Mouse (Mus musculus): ENCODE results near the gene 4930433I11Rik. TPM values are rescaled to one million over a fixed set of nuclear protein-coding genes. Genes with fewer than 3 reads are reported as not detected.
"Not testable (repeated sequence)": the region's sequence is repeated elsewhere in the genome, so short reads cannot be mapped to it uniquely, and the experiment has no call there.

4930433I11Rik gene
- total RNA-seq (2012; rRNA removed): not detected in 2 replicates

- no peak for TF ChIP-seq ZNF384 (IDR thresholded peaks at IDR 0.05; ENCODE audit: low read depth, low read length)
- TF ChIP-seq CHD2 (IDR thresholded peaks at IDR 0.05; ENCODE audit: low read depth, low read length): no peak
- TF ChIP-seq ZC3H11A (IDR thresholded peaks at IDR 0.05; ENCODE audit: borderline replicate concordance, low read depth, low read length): no peak
- TF ChIP-seq MAFK (IDR thresholded peaks at IDR 0.05; ENCODE audit: insufficient read depth, low read depth, low read length): no peak
- no peak for TF ChIP-seq HCFC1 (IDR thresholded peaks at IDR 0.05; ENCODE audit: borderline replicate concordance, insufficient read depth, low read length)
- Histone ChIP-seq H3K4me3 (ENCODE audit: insufficient read depth in 1 of 2, low read depth in 1 of 2, low read length in 2 of 2, poor library complexity in 1 of 2, severe bottlenecking in 1 of 2) (no peak within 1 kb of the TSS), H3K36me3 (ENCODE audit: control insufficient read depth, insufficient read depth, low read length, poor library complexity, severe bottlenecking) (no peaks in the 10 kb centered on the region), H3K9me3 (ENCODE audit: control insufficient read depth, insufficient read depth, low read depth, low read length) (no peaks in the 10 kb centered on the region), H3K27ac (ENCODE audit: insufficient read depth, low read depth, low read length, poor library complexity, severe bottlenecking) (no peak within 1 kb of the TSS), H3K9ac (ENCODE audit: insufficient read depth, low read depth, low read length, poor library complexity, severe bottlenecking) (no peak within 1 kb of the TSS), H3K4me1 (ENCODE audit: control insufficient read depth in 2 of 2, insufficient read depth in 2 of 2, low read length in 2 of 2, poor library complexity in 1 of 2) (no peaks in the 10 kb centered on the region)
- no peak for DNase-seq (ENCODE audit: low read depth, low spot score)
- in situ Hi-C loops (cut with MboI; ENCODE audit: low sequenced_read_pairs in 2 of 2, unreplicated experiment in 2 of 2): no loop called here
Measured at GRCm38 (mm10) chr7:40987243-40987642, at the start of gene 4930433I11Rik. 4930433I11Rik (plus strand) TSS chr7:40987543.

- Histone ChIP-seq H3K4me1 (ENCODE audit: control insufficient read depth in 2 of 2, insufficient read depth in 2 of 2, low read length in 2 of 2, poor library complexity in 1 of 2) (no peaks in the 10 kb centered on the region), H3K27ac (ENCODE audit: insufficient read depth, low read depth, low read length, poor library complexity, severe bottlenecking) (no peak overlapping the region), H3K9me3 (ENCODE audit: control insufficient read depth, insufficient read depth, low read depth, low read length) (no peaks in the 10 kb centered on the region), H3K9ac (ENCODE audit: insufficient read depth, low read depth, low read length, poor library complexity, severe bottlenecking) (no peak overlapping the region), H3K4me3 (ENCODE audit: insufficient read depth in 1 of 2, low read depth in 1 of 2, low read length in 2 of 2, poor library complexity in 1 of 2, severe bottlenecking in 1 of 2) (no peak overlapping the region), H3K36me3 (ENCODE audit: control insufficient read depth, insufficient read depth, low read length, poor library complexity, severe bottlenecking) (no peaks in the 10 kb centered on the region)
- DNase-seq (ENCODE audit: low read depth, low spot score): no peak
- in situ Hi-C loops (cut with MboI; ENCODE audit: low sequenced_read_pairs in 2 of 2, unreplicated experiment in 2 of 2): no loop called here
- TF ChIP-seq HCFC1 (IDR thresholded peaks at IDR 0.05; ENCODE audit: borderline replicate concordance, insufficient read depth, low read length) (no peak), CHD2 (IDR thresholded peaks at IDR 0.05; ENCODE audit: low read depth, low read length) (no peak), MAFK (IDR thresholded peaks at IDR 0.05; ENCODE audit: insufficient read depth, low read depth, low read length) (no peak), ZC3H11A (IDR thresholded peaks at IDR 0.05; ENCODE audit: borderline replicate concordance, low read depth, low read length) (no peak), ZNF384 (IDR thresholded peaks at IDR 0.05; ENCODE audit: low read depth, low read length) (no peak)
Measured at GRCm38 (mm10) chr7:40939371-40939770, 48.0 kb upstream of the 4930433I11Rik start.

- TF ChIP-seq ZNF384 (IDR thresholded peaks at IDR 0.05; ENCODE audit: low read depth, low read length) (no peak), MAFK (IDR thresholded peaks at IDR 0.05; ENCODE audit: insufficient read depth, low read depth, low read length) (no peak)
- H3K4me3 ChIP-seq (ENCODE audit: insufficient read depth in 1 of 2, low read depth in 1 of 2, low read length in 2 of 2, poor library complexity in 1 of 2, severe bottlenecking in 1 of 2): no peak overlapping the region
- no peaks in the 10 kb centered on the region for H3K9me3 ChIP-seq (ENCODE audit: control insufficient read depth, insufficient read depth, low read depth, low read length)
- no peaks in the 10 kb centered on the region for H3K36me3 ChIP-seq (ENCODE audit: control insufficient read depth, insufficient read depth, low read length, poor library complexity, severe bottlenecking)
- H3K4me1 ChIP-seq (ENCODE audit: control insufficient read depth in 2 of 2, insufficient read depth in 2 of 2, low read length in 2 of 2, poor library complexity in 1 of 2): no peaks in the 10 kb centered on the region
- in situ Hi-C loops (cut with MboI; ENCODE audit: low sequenced_read_pairs in 2 of 2, unreplicated experiment in 2 of 2): no loop called here
- H3K27ac ChIP-seq (ENCODE audit: insufficient read depth, low read depth, low read length, poor library complexity, severe bottlenecking): no peak overlapping the region
- DNase-seq (ENCODE audit: low read depth, low spot score): peak; percentile 6
- H3K9ac ChIP-seq (ENCODE audit: insufficient read depth, low read depth, low read length, poor library complexity, severe bottlenecking): no peak overlapping the region
Measured at GRCm38 (mm10) chr7:40942233-40942935, 45.0 kb upstream of the 4930433I11Rik start.

GRCm38 (mm10) chr7:41032419-41032818 is 45.1 kb downstream of the 4930433I11Rik start, which contains the start of gene Gm4884:
Gm4884 (plus strand) TSS chr7:41032719.
- H3K27ac ChIP-seq (ENCODE audit: insufficient read depth, low read depth, low read length, poor library complexity, severe bottlenecking); H3K4me1 ChIP-seq (ENCODE audit: control insufficient read depth in 2 of 2, insufficient read depth in 2 of 2, low read length in 2 of 2, poor library complexity in 1 of 2); in situ Hi-C loops (cut with MboI; ENCODE audit: low sequenced_read_pairs in 2 of 2, unreplicated experiment in 2 of 2); DNase-seq (ENCODE audit: low read depth, low spot score); H3K4me3 ChIP-seq (ENCODE audit: insufficient read depth in 1 of 2, low read depth in 1 of 2, low read length in 2 of 2, poor library complexity in 1 of 2, severe bottlenecking in 1 of 2); H3K36me3 ChIP-seq (ENCODE audit: control insufficient read depth, insufficient read depth, low read length, poor library complexity, severe bottlenecking); H3K9me3 ChIP-seq (ENCODE audit: control insufficient read depth, insufficient read depth, low read depth, low read length); H3K9ac ChIP-seq (ENCODE audit: insufficient read depth, low read depth, low read length, poor library complexity, severe bottlenecking): not testable (repeated sequence)

- DNase-seq (ENCODE audit: low read depth, low spot score); H3K9ac ChIP-seq (ENCODE audit: insufficient read depth, low read depth, low read length, poor library complexity, severe bottlenecking); H3K4me1 ChIP-seq (ENCODE audit: control insufficient read depth in 2 of 2, insufficient read depth in 2 of 2, low read length in 2 of 2, poor library complexity in 1 of 2); H3K27ac ChIP-seq (ENCODE audit: insufficient read depth, low read depth, low read length, poor library complexity, severe bottlenecking); H3K4me3 ChIP-seq (ENCODE audit: insufficient read depth in 1 of 2, low read depth in 1 of 2, low read length in 2 of 2, poor library complexity in 1 of 2, severe bottlenecking in 1 of 2); in situ Hi-C loops (cut with MboI; ENCODE audit: low sequenced_read_pairs in 2 of 2, unreplicated experiment in 2 of 2); H3K36me3 ChIP-seq (ENCODE audit: control insufficient read depth, insufficient read depth, low read length, poor library complexity, severe bottlenecking); H3K9me3 ChIP-seq (ENCODE audit: control insufficient read depth, insufficient read depth, low read depth, low read length): not testable (repeated sequence)
Measured at GRCm38 (mm10) chr7:41044058-41044457, 56.7 kb downstream of the 4930433I11Rik start.

Other genes starting within 250 kb of the 4930433I11Rik start
- 1.2 and 1.7 TPM in 2 replicates for gene Vstm2b, start 89.2 kb upstream of the 4930433I11Rik start, total RNA-seq (2012; rRNA removed)
- gene Gm4884, start 45.2 kb downstream of the 4930433I11Rik start, total RNA-seq (2012; rRNA removed): not detected in 2 replicates
- gene Gm5592, start 166.3 kb downstream of the 4930433I11Rik start, total RNA-seq (2012; rRNA removed): not detected in 2 replicates